ENCODE assay signal across 13 mouse cellular contexts in the genomic region with DNA sequence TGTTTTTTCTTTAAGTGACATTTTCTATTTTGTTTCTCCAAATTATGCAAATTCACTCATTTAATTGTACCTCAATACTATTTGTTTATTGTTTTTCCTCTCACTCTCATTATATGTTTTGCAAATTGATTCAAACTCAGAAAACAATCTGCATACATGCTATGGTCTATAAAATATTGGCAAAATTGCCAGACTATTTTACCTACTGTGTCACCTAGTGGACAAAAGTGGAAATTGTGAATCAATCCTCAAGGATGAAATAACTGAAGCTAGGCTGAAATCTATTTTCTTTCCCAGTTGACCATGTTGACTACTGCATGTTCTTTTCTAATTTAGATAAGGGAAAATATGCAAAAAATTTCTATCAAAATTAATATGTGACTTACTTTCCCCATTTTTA. TPM values are rescaled to one million over a fixed set of nuclear protein-coding genes. Genes with fewer than 3 reads are reported as not detected.
A peak's percentile ranks its signal among the peaks of the same experiment; 100 is the strongest.
DNase-seq lines count a peak whose midpoint lies in the region; ATAC-seq and TF ChIP-seq lines count a peak whose summit lies in the region.
"Had no signal": no experiment of that assay in that cellular context is flagged by ENCODE, and none has a peak within 500 bp of the region (broad histone marks: within the 10 kb centered on the region; RNA-seq: fewer than 3 reads in every experiment).

No protein-coding gene starts in this region.

- H3K4me1 ChIP-seq in forebrain, postnatal 0 days (ENCODE audit: insufficient read depth), result no peaks in the 10 kb centered on the region
- H3K4me1 ChIP-seq in forebrain, embryonic 10.5 days, result no peaks in the 10 kb centered on the region
- no peaks in the 10 kb centered on the region for H3K4me1 ChIP-seq in limb, embryonic 14.5 days (ENCODE audit: control insufficient read depth, insufficient read depth, low read length)
- no peaks in the 10 kb centered on the region for H3K4me1 ChIP-seq in limb, embryonic 10.5 days
- H3K4me1 ChIP-seq in MEL (ENCODE audit: control insufficient read depth in 1 of 2, insufficient read depth in 2 of 2, low read length in 2 of 2), result no peaks in the 10 kb centered on the region
- H3K4me1 ChIP-seq: heart, embryonic 12.5 days; midbrain, embryonic 12.5 days had no signal

- TF ChIP-seq POLR2A in limb, embryonic 14.5 days (IDR thresholded peaks at IDR 0.05; ENCODE audit: borderline replicate concordance, extremely low read depth, insufficient read depth, insufficient read length), result no peak
- TF ChIP-seq POLR2A in MEL (IDR thresholded peaks at IDR 0.05; ENCODE audit: control insufficient read depth in 1 of 2, insufficient read depth in 1 of 2, low read depth in 1 of 2, low read length in 2 of 2, poor library complexity in 1 of 2), result no peak

- no peak overlapping the region for H3K27ac ChIP-seq in forebrain, postnatal 0 days (ENCODE audit: low read depth, low read length)
- H3K27ac ChIP-seq in forebrain, embryonic 10.5 days, result no peak overlapping the region
- H3K27ac ChIP-seq in limb, embryonic 14.5 days (replicated peaks; ENCODE audit: low read depth, low read length), result no peak overlapping the region
- H3K27ac ChIP-seq in limb, embryonic 10.5 days, result no peak overlapping the region
- H3K27ac ChIP-seq in MEL (ENCODE audit: control insufficient read depth, low read depth, low read length), result no peak overlapping the region
- H3K27ac ChIP-seq: midbrain, embryonic 12.5 days had no signal

- H3K4me3 ChIP-seq in forebrain, postnatal 0 days (ENCODE audit: low read depth, low read length), result no peak overlapping the region
- no peak overlapping the region for H3K4me3 ChIP-seq in forebrain, embryonic 10.5 days
- H3K4me3 ChIP-seq in limb, embryonic 14.5 days (replicated peaks; ENCODE audit: low read length), result no peak overlapping the region
- H3K4me3 ChIP-seq in limb, embryonic 10.5 days, result no peak overlapping the region
- H3K4me3 ChIP-seq in MEL (ENCODE audit: control insufficient read depth in 1 of 2, insufficient read depth in 1 of 2, low read depth in 2 of 2, low read length in 2 of 2), result no peak overlapping the region
- H3K4me3 ChIP-seq: heart, embryonic 12.5 days; midbrain, embryonic 12.5 days had no signal

- H3K9ac ChIP-seq in forebrain, postnatal 0 days, result no peak overlapping the region
- H3K9ac ChIP-seq in limb, embryonic 14.5 days (ENCODE audit: low read depth, low read length, severe bottlenecking), result no peak overlapping the region
- no peak overlapping the region for H3K9ac ChIP-seq in MEL (ENCODE audit: control insufficient read depth, low read depth, low read length, poor library complexity, severe bottlenecking)
- H3K9ac ChIP-seq: heart, embryonic 12.5 days; midbrain, embryonic 12.5 days had no signal

- no peaks in the 10 kb centered on the region for H3K36me3 ChIP-seq in forebrain, postnatal 0 days (ENCODE audit: insufficient read depth)
- no peaks in the 10 kb centered on the region for H3K36me3 ChIP-seq in forebrain, embryonic 10.5 days (replicated peaks)
- H3K36me3 ChIP-seq in limb, embryonic 14.5 days (ENCODE audit: control insufficient read depth, insufficient read depth, low read length), result no peaks in the 10 kb centered on the region
- H3K36me3 ChIP-seq in limb, embryonic 10.5 days, result no peaks in the 10 kb centered on the region
- H3K36me3 ChIP-seq in MEL (ENCODE audit: control insufficient read depth in 1 of 2, insufficient read depth in 2 of 2, low read length in 2 of 2), result no peaks in the 10 kb centered on the region
- H3K36me3 ChIP-seq: heart, embryonic 12.5 days; midbrain, embryonic 12.5 days had no signal

- H3K9me3 ChIP-seq in forebrain, postnatal 0 days (ENCODE audit: low read length), result no peaks in the 10 kb centered on the region
- H3K9me3 ChIP-seq in forebrain, embryonic 10.5 days, result no peaks in the 10 kb centered on the region
- H3K9me3 ChIP-seq in limb, embryonic 14.5 days (ENCODE audit: control insufficient read depth, low read length), result no peaks in the 10 kb centered on the region
- no peaks in the 10 kb centered on the region for H3K9me3 ChIP-seq in limb, embryonic 10.5 days (replicated peaks)
- no peaks in the 10 kb centered on the region for H3K9me3 ChIP-seq in MEL (replicated peaks; ENCODE audit: insufficient read depth, low read length)
- H3K9me3 ChIP-seq: heart, embryonic 12.5 days; midbrain, embryonic 12.5 days had no signal

- H3K79me2 ChIP-seq in MEL (ENCODE audit: control insufficient read depth, insufficient read depth, low read length, poor library complexity), result no peaks in the 10 kb centered on the region; the same call in 1 of the 2 replicates

- peak in 1 of 2 experiments; percentile 10; a peak in 1 of 4 replicates for TF ChIP-seq EP300 in MEL (IDR thresholded peaks at IDR 0.05; ENCODE audit: low read depth in 1 of 2, low read length in 2 of 2)

- H3K27me3 ChIP-seq in forebrain, postnatal 0 days (ENCODE audit: insufficient read depth, low read length), result no peaks in the 10 kb centered on the region
- H3K27me3 ChIP-seq in forebrain, embryonic 10.5 days (ENCODE audit: poor library complexity, severe bottlenecking), result no peaks in the 10 kb centered on the region
- no peaks in the 10 kb centered on the region for H3K27me3 ChIP-seq in limb, embryonic 14.5 days (ENCODE audit: control insufficient read depth, insufficient read depth, low read length)
- no peaks in the 10 kb centered on the region for H3K27me3 ChIP-seq in limb, embryonic 10.5 days (ENCODE audit: low read depth, poor library complexity, severe bottlenecking)
- no peaks in the 10 kb centered on the region for H3K27me3 ChIP-seq in MEL (ENCODE audit: control insufficient read depth in 1 of 2, insufficient read depth in 2 of 2, low read length in 2 of 2)
- H3K27me3 ChIP-seq: heart, embryonic 12.5 days; midbrain, embryonic 12.5 days had no signal

- H3K4me2 ChIP-seq in forebrain, postnatal 0 days (ENCODE audit: low read depth), result no peak overlapping the region
- H3K4me2 ChIP-seq in limb, embryonic 14.5 days (replicated peaks; ENCODE audit: low read depth, low read length, severe bottlenecking), result no peak overlapping the region
- H3K4me2 ChIP-seq: heart, embryonic 12.5 days; midbrain, embryonic 12.5 days had no signal

- TF ChIP-seq CTCF in forebrain, postnatal 0 days (IDR thresholded peaks at IDR 0.05; ENCODE audit: low read depth), result peak; percentile 56
- peak in 2 of 3 experiments; percentile 61 to 92; a peak in 4 of 6 replicates for TF ChIP-seq CTCF in MEL (IDR thresholded peaks at IDR 0.05 in 2 of 3, conservative IDR thresholded peaks at IDR 0.05 in 1 of 3; ENCODE audit: control insufficient read depth in 1 of 3, insufficient read depth in 1 of 3, low read depth in 2 of 3, low read length in 3 of 3, poor library complexity in 1 of 3, severe bottlenecking in 1 of 3)

- ATAC-seq in forebrain, postnatal 0 days, result no peak
- no peak for ATAC-seq in limb, embryonic 14.5 days (ENCODE audit: low FRiP score, low read depth)

- TF ChIP-seq RAD21 in MEL (IDR thresholded peaks at IDR 0.05; ENCODE audit: low read depth, low read length), result peak; percentile 95

- peak; percentile 1 for DNase-seq in forebrain, postnatal 0 days
- DNase-seq in forebrain, embryonic 10.5 days (ENCODE audit: extremely low spot score, low spot score), result no peak
- peak; percentile 26 for DNase-seq in limb, embryonic 14.5 days (ENCODE audit: low spot score)
- DNase-seq in limb, embryonic 10.5 days (ENCODE audit: low spot score), result no peak
- DNase-seq in MEL (ENCODE audit: low read depth, low spot score), result peak; percentile 69
- peak; percentile 31 for DNase-seq in induced T-regulatory cell, adult 2 months (ENCODE audit: low read depth)
- DNase-seq in thymus, adult 18-20 months, result no peak
- DNase-seq in testis, postnatal 14 days (ENCODE audit: low spot score), result no peak
- DNase-seq: cerebellum, adult 9-11 months; kidney, adult 18-20 months had no signal

TF ChIP-seq in MEL, 35 proteins besides CTCF, POLR2A, EP300 and RAD21 (continues in another document):
- TF ChIP-seq MAX (IDR thresholded peaks at IDR 0.05; ENCODE audit: low read length), result no peak
- no peak for TF ChIP-seq MAZ (IDR thresholded peaks at IDR 0.05; ENCODE audit: low read depth, low read length)
- TF ChIP-seq POLR2AphosphoS5 (IDR thresholded peaks at IDR 0.05; ENCODE audit: borderline replicate concordance, low read depth, low read length), result no peak
- no peak for TF ChIP-seq ZMIZ1 (IDR thresholded peaks at IDR 0.05; ENCODE audit: low read depth, low read length)
- TF ChIP-seq ZNF384 (IDR thresholded peaks at IDR 0.05; ENCODE audit: low read depth, low read length), result peak; percentile 42; the same call in 1 of the 2 replicates
- TF ChIP-seq GATA1 (IDR thresholded peaks at IDR 0.05; ENCODE audit: low read depth, low read length), result no peak
- 0 out of 2 replicates have a peak, but pooled peaks have one; percentile 36 for TF ChIP-seq SIN3A (IDR thresholded peaks at IDR 0.05; ENCODE audit: low read length)
- no peak for TF ChIP-seq CHD2 (IDR thresholded peaks at IDR 0.05; ENCODE audit: low read length)
- TF ChIP-seq TBP (IDR thresholded peaks at IDR 0.05; ENCODE audit: low read depth, low read length), result no peak
- TF ChIP-seq E2F4 (IDR thresholded peaks at IDR 0.05; ENCODE audit: borderline replicate concordance, low read depth, low read length), result no peak
- no peak for TF ChIP-seq MXI1 (IDR thresholded peaks at IDR 0.05; ENCODE audit: low read depth, low read length)
- TF ChIP-seq USF1 (IDR thresholded peaks at IDR 0.05; ENCODE audit: low read depth, low read length), result no peak
- no peak for TF ChIP-seq NRF1 (IDR thresholded peaks at IDR 0.05; ENCODE audit: insufficient read depth, low read depth, low read length, poor library complexity, severe bottlenecking)
- TF ChIP-seq USF2 (IDR thresholded peaks at IDR 0.05; ENCODE audit: borderline replicate concordance in 1 of 2, insufficient read depth in 1 of 2, low read depth in 1 of 2, low read length in 2 of 2), result no peak
- no peak for TF ChIP-seq TCF12 (IDR thresholded peaks at IDR 0.05; ENCODE audit: low read depth, low read length)
- no peak for TF ChIP-seq MAFK (IDR thresholded peaks at IDR 0.05; ENCODE audit: borderline replicate concordance, low read depth, low read length)
- no peak for TF ChIP-seq GABPA (IDR thresholded peaks at IDR 0.05; ENCODE audit: low read depth, low read length)
- no peak for TF ChIP-seq JUND (IDR thresholded peaks at IDR 0.05; ENCODE audit: low read depth, low read length)

RNA-seq across cellular contexts. Expression of gene Gm6377, which starts 41.6 kb away (rescaled TPM):
- 0.38 TPM in 1 of 2 replicates, not detected in the other for total RNA-seq in forebrain, postnatal 0 days (2014; rRNA removed)
- polyA plus RNA-seq in forebrain, postnatal 0 days (2015; fragmentation: Nextera tagmentation; extraction: Ambion mirVana), result 0.06 TPM in 2 replicates
- polyA plus RNA-seq in forebrain, embryonic 10.5 days (2016; fragmentation: Nextera tagmentation; extraction: Ambion mirVana), result 0.10 TPM in 1 of 2 replicates, not detected in the other
- polyA plus RNA-seq in limb, embryonic 14.5 days (2012; rRNA removed), result 0.04 and 0.10 TPM in 2 replicates
- 0.11 and 0.15 TPM in 2 replicates for polyA plus RNA-seq in limb, embryonic 14.5 days (2014; fragmentation: Nextera tagmentation; extraction: Ambion mirVana)
- polyA plus RNA-seq in limb, embryonic 10.5 days (2016; fragmentation: Nextera tagmentation; extraction: Ambion mirVana), result not detected in 2 replicates
- total RNA-seq in MEL (2012; rRNA removed), result 0.08 and 0.36 TPM in 2 replicates
- polyA plus RNA-seq in MEL (2012; ENCODE audit: insufficient read depth in 1 of 2, insufficient read length in 2 of 2, low read depth in 1 of 2, low replicate concordance in 2 of 2, missing spikeins in 1 of 2), result under 1 TPM in 1 of 2 experiments, not detected in 1; 0.07 TPM
- total RNA-seq: left cerebral cortex, postnatal 14 days had no signal

Comparison
In these comparisons a context has a peak if more than half of its experiments do, and no peak if none do; other contexts are left out.
1. DNase-seq: peak in forebrain, postnatal 0 days (single experiment), limb, embryonic 14.5 days (single experiment), MEL (single experiment) and induced T-regulatory cell, adult 2 months (single experiment); none in forebrain, embryonic 10.5 days (single experiment), limb, embryonic 10.5 days (single experiment), thymus, adult 18-20 months (0 of 2) and testis, postnatal 14 days (single experiment).